Mouse (Mus musculus) myocyte (in vitro differentiated cells): ENCODE data around the gene Shroom3. TPM values are rescaled to one million over a fixed set of nuclear protein-coding genes. Genes with fewer than 3 reads are reported as not detected.

Experiments
- H3K27me3 ChIP-seq: one replicate; pipeline ENCODE4 v1.6.1; 2011; ENCODE audit not compliant: control insufficient read depth, insufficient read depth, insufficient read length
- H3K36me3 ChIP-seq: one replicate; pipeline ENCODE4 v1.6.1; 2011; ENCODE audit not compliant: control insufficient read depth, insufficient read depth
- H3K4me2 ChIP-seq: one replicate; pipeline ENCODE4 v1.6.1; 2011; ENCODE audit warnings: low read depth, control low read depth
- H3K4me3 ChIP-seq: one replicate; pipeline ENCODE4 v1.5.1; 2011; ENCODE audit warnings: mild to moderate bottlenecking, control low read depth, moderate library complexity
- H3K79me2 ChIP-seq: one replicate; pipeline ENCODE4 v1.6.1; 2011; ENCODE audit not compliant: control insufficient read depth, insufficient read depth
- H3ac ChIP-seq: one replicate; pipeline ENCODE4 v1.6.1; 2011; ENCODE audit not compliant: control insufficient read depth, insufficient read length
- CEBPB ChIP-seq: IDR thresholded peaks from 2 replicates; pipeline ENCODE4 v1.6.1; 2011; ENCODE audit warnings: mild to moderate bottlenecking, moderate library complexity; ENCODE audit not compliant: poor library complexity, insufficient read depth, severe bottlenecking
- E2F4 ChIP-seq: IDR thresholded peaks from one replicate; pipeline ENCODE4 v1.6.1; 2011; ENCODE audit warnings: mild to moderate bottlenecking, control low read depth, moderate library complexity; ENCODE audit not compliant: insufficient read depth
- MAX ChIP-seq: IDR thresholded peaks from one replicate; pipeline ENCODE4 v1.6.1; 2011; ENCODE audit warnings: low read depth, mild to moderate bottlenecking, control low read depth
- MYOD1 ChIP-seq, 3 experiments: IDR thresholded peaks; one replicate each; pipeline ENCODE4 v1.6.1; 2011; ENCODE audit warnings: control low read depth in 2 of 3, low read depth in 2 of 3, mild to moderate bottlenecking in 2 of 3, moderate library complexity in 1 of 3; ENCODE audit not compliant: insufficient read length in 2 of 3, control insufficient read depth in 1 of 3
- MYOG ChIP-seq, 3 experiments: IDR thresholded peaks; one replicate each; pipeline ENCODE4 v1.6.1; 2011; ENCODE audit warnings: control low read depth in 2 of 3, low read depth in 2 of 3, mild to moderate bottlenecking in 2 of 3; ENCODE audit not compliant: insufficient read length in 2 of 3, control insufficient read depth in 1 of 3, insufficient read depth in 1 of 3
- POLR2A ChIP-seq: IDR thresholded peaks from one replicate; pipeline ENCODE4 v1.6.1; 2011; ENCODE audit warnings: low read depth, mild to moderate bottlenecking, control low read depth, moderate library complexity; ENCODE audit not compliant: insufficient read length
- POLR2AphosphoS2 ChIP-seq: IDR thresholded peaks from one replicate; pipeline ENCODE4 v1.6.1; 2011; ENCODE audit warnings: low read depth, control low read depth; ENCODE audit not compliant: insufficient read length
- REST ChIP-seq: IDR thresholded peaks from one replicate; pipeline ENCODE4 v1.6.1; 2011; ENCODE audit warnings: mild to moderate bottlenecking, control low read depth, moderate library complexity; ENCODE audit not compliant: insufficient read depth, insufficient read length
- SRF ChIP-seq: IDR thresholded peaks from one replicate; pipeline ENCODE4 v1.6.1; 2011; ENCODE audit warnings: low read depth; ENCODE audit not compliant: control insufficient read depth, insufficient read length
- TCF12 ChIP-seq: IDR thresholded peaks from one replicate; pipeline ENCODE4 v1.6.1; 2011; ENCODE audit warnings: mild to moderate bottlenecking, control low read depth; ENCODE audit not compliant: poor library complexity, insufficient read depth, severe bottlenecking
- TCF3 ChIP-seq: IDR thresholded peaks from one replicate; pipeline ENCODE4 v1.6.1; 2011; ENCODE audit warnings: low read depth, control low read depth; ENCODE audit not compliant: insufficient read length
- USF1 ChIP-seq: IDR thresholded peaks from one replicate; pipeline ENCODE4 v1.6.1; 2011; ENCODE audit warnings: low read depth, mild to moderate bottlenecking, control low read depth, moderate library complexity
- polyA plus RNA-seq: library from polyadenylated mRNA; unstranded; fragments of >200 nt; fragmentation: generic; extraction: Trizol; gene quantifications from one replicate; pipeline ENCODE4 v1.2.1, GENCODE M21; 2012; ENCODE audit warnings: missing spikeins

Shroom3 gene
- polyA plus RNA-seq, 1 experiment, result 7.1 TPM

DNA sequence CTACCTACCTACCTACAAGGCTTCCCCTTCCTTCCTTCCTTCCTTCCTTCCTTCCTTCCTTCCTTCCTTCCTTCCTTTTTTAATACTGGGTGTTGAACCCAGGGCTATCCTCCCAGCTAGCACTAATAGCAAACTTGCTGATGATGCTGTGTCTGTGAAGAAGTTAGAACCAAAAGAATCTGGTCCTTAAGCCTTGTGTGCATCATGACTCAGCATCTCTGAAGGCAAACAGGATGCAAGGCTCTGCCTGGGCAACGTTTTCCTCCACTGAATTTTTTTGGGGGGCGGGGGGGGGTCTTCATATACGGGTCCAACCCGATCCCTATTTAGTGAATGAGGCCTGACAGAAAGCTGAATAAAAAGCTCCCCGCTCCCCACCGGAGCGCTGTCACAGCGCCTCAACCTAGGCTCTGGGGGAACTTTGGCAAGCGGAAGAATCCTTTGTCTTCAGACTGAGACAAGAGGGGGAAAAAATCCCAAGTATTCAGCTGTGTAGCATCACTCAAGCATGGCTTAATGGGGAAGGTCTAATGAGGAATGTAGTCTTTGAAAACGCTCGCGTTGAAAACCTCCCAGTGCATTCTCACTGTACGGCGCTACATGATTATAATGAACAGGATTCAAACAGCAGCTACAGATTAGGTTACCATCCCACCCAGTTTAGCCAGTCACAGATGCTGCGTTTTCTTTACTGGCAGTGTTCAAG is 15.0 kb downstream of the Shroom3 start:
- H3K27me3 ChIP-seq, result no peaks in the 10 kb centered on the region
- H3K4me2 ChIP-seq, result no peak overlapping the region
- no peaks in the 10 kb centered on the region for H3K79me2 ChIP-seq
- H3K36me3 ChIP-seq, result no peaks in the 10 kb centered on the region
- TF ChIP-seq REST, result no peak
- H3ac ChIP-seq, result no peak overlapping the region
- no peak overlapping the region for H3K4me3 ChIP-seq

DNA sequence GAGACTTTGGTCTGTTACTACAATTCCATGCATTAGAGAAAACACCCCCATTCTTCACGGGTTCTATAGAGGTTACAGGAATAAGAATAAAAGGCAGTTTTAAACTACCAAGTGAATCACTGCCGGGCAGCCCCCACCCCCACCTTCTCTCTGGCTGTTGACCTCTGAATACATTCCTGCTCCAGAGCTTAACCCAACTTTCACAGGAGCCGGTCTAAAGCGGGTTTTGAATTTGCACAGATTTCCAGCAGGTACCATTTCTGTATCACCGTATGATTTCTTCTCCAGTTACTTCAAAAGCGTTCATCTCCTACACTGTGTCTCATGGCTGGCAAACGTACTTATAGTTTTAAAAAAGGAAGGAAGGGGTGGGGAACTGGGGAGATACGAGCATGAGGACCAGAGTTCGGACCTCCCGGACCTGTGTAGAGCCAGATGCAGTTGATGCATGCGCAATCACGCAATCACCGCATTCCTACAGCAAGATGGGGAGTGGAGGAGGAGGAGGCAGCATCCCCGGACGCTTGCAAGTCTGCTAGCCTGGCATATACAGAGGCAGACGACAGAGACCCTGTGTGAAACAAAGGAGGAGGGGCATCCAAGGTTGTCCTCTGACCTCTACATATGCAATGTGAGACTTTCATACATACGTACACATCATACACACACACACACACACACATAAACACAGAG is 15.7 kb downstream of the Shroom3 start:
- H3K4me3 ChIP-seq, result no peak overlapping the region

DNA sequence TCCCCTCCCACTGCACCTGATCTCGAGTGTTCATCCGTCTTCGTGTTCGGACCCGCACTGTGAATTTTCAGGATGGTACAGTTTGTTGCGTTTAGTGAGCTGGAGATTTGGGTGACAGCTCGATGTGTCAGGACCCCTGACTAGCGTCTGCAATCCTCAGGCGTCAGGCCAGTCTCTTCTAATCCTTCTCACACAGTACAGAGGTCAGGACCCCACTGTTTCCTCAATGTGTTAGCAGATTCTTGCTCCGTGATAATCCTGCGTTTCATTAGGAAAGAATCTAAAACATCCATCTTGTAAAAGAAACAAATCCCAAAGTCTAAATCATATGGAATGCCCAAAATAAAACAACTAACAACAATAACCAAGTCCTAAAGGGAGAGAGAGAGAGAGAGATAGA is 18.5 kb downstream of the Shroom3 start:
- no peaks in the 10 kb centered on the region for H3K79me2 ChIP-seq

More for the DNA sequence above, 15.7 kb downstream of the Shroom3 start:
- H3K4me2 ChIP-seq, result no peak overlapping the region
- TF ChIP-seq MYOG (IDR thresholded peaks at IDR 0.05; ENCODE audit: control insufficient read depth in 1 of 3, insufficient read depth in 1 of 3, insufficient read length in 2 of 3, low read depth in 2 of 3), result no peak
- no peak for TF ChIP-seq TCF12
- TF ChIP-seq USF1, result no peak
- TF ChIP-seq MYOD1 (IDR thresholded peaks at IDR 0.05; ENCODE audit: control insufficient read depth in 1 of 3, insufficient read length in 2 of 3, low read depth in 2 of 3), result no peak
- no peak for TF ChIP-seq MAX
- no peak for TF ChIP-seq POLR2AphosphoS2
- no peak for TF ChIP-seq E2F4
- TF ChIP-seq CEBPB, result no peak
- no peak for TF ChIP-seq POLR2A
- no peak for TF ChIP-seq SRF
- no peak for TF ChIP-seq TCF3
- TF ChIP-seq REST, result no peak
- no peaks in the 10 kb centered on the region for H3K36me3 ChIP-seq
- no peaks in the 10 kb centered on the region for H3K27me3 ChIP-seq
- H3ac ChIP-seq, result no peak overlapping the region
- H3K79me2 ChIP-seq, result no peaks in the 10 kb centered on the region

DNA sequence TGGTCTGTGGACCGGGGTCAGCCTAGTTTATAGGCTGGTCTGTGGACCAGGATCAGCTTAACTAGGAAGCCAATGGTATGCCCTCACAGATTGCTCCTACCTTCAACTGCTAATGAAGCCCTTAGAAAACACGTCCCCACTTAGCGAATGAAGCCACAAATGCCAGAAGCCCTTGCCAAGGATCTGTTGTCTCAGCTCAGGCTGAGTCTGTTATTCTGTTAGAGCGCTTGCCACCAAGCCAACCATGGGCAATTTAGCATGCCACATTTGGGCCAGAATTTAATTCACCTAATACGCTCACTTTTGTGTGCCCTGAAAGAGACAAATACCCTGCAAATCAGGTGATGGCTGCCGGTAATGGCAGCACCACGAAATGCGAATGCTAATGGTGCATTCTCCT is 20.4 kb downstream of the Shroom3 start:
- Histone ChIP-seq H3ac (no peak overlapping the region), H3K36me3 (no peaks in the 10 kb centered on the region), H3K79me2 (no peaks in the 10 kb centered on the region), H3K27me3 (no peaks in the 10 kb centered on the region), H3K4me2 (no peak overlapping the region), H3K4me3 (no peak overlapping the region)
- no peak for TF ChIP-seq CEBPB
- no peak for TF ChIP-seq TCF3
- TF ChIP-seq TCF12, result no peak
- no peak for TF ChIP-seq MAX
- no peak for TF ChIP-seq SRF
- no peak for TF ChIP-seq USF1
- no peak for TF ChIP-seq REST
- no peak for TF ChIP-seq E2F4
- TF ChIP-seq POLR2A, result no peak
- no peak for TF ChIP-seq MYOD1 (IDR thresholded peaks at IDR 0.05; ENCODE audit: control insufficient read depth in 1 of 3, insufficient read length in 2 of 3, low read depth in 2 of 3)
- no peak for TF ChIP-seq MYOG (IDR thresholded peaks at IDR 0.05; ENCODE audit: control insufficient read depth in 1 of 3, insufficient read depth in 1 of 3, insufficient read length in 2 of 3, low read depth in 2 of 3)
- no peak for TF ChIP-seq POLR2AphosphoS2

More for the DNA sequence above, 18.5 kb downstream of the Shroom3 start:
- H3K36me3 ChIP-seq, result no peaks in the 10 kb centered on the region
- H3K4me3 ChIP-seq, result no peak overlapping the region
- no peaks in the 10 kb centered on the region for H3K27me3 ChIP-seq
- H3K4me2 ChIP-seq, result no peak overlapping the region
- no peak for TF ChIP-seq E2F4
- H3ac ChIP-seq, result no peak overlapping the region

DNA sequence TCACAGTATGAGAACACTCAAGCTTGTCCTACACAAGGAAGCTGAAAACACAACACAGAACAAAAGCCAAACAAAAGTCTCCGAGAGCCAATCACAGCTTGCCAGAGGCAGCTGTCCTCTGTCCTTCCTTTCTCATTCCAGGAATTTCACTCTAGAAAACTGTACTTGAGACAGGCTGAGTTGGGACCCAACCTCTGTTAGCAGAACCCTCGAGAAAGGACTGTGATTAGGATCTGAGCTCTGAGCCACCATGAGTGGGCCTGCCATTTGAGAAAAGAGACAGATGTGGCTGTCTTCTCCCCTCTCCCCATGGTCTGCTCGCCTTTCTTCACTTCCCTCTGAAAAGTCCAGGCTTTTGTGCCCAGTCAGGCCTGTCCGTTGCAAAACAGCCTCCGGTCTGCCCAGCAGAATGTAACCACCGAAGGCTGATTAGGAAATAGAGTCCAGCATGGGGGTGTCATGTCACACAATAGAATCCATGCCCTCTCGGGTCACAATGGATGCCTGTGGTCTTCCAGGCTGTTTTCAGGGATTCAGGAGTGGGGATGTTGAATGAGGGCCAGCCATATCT is 24.8 kb downstream of the Shroom3 start:
- Histone ChIP-seq H3ac (no peak overlapping the region), H3K4me3 (no peak overlapping the region), H3K27me3 (no peaks in the 10 kb centered on the region), H3K79me2 (no peaks in the 10 kb centered on the region), H3K4me2 (no peak overlapping the region), H3K36me3 (no peaks in the 10 kb centered on the region)
- TF ChIP-seq MAX, result no peak
- no peak for TF ChIP-seq MYOD1 (IDR thresholded peaks at IDR 0.05; ENCODE audit: control insufficient read depth in 1 of 3, insufficient read length in 2 of 3, low read depth in 2 of 3)
- TF ChIP-seq POLR2AphosphoS2, result no peak
- no peak for TF ChIP-seq USF1
- TF ChIP-seq SRF, result no peak
- TF ChIP-seq TCF12, result no peak
- TF ChIP-seq POLR2A, result no peak
- no peak for TF ChIP-seq MYOG (IDR thresholded peaks at IDR 0.05; ENCODE audit: control insufficient read depth in 1 of 3, insufficient read depth in 1 of 3, insufficient read length in 2 of 3, low read depth in 2 of 3)
- no peak for TF ChIP-seq TCF3
- TF ChIP-seq REST, result no peak
- no peak for TF ChIP-seq E2F4
- no peak for TF ChIP-seq CEBPB
